In the genomic region with DNA sequence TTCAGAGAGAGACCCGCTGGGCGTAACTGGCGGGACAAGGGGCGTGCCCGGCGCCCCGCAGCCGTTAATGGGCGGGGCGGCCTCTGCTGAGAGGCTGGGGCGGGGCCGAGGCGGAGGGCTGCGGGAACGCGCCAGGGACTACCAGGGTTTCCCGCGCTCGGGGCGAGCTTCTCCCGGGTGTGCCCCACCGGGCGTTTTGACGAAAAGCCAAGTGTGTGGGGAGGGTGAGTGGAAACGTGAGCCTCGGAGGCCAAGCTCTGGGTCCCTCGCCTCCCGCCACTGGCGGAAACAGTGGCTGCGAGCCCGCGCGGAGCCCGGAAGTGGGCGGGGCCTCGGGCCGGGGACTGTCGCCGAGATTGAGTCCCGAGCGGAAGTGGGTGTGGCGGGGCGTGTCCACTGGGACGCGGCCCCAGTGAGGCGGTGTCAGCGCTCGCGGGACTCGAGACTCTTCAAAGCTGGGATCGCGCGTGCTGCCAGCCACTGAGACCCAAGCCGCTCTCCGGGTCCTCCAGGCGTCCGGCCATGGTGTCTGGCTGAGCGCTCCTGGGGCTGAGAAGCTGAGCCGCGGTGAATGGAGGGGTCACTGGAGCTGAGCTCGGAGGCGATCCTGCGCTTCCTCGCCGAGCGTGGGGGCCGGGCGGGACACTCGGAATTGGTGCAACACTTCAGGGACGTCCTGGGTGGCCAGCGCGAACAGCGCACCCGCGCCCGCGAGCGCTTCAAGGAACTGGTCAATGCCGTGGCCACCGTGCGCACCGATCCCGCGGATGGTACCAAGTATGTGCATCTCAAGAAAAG, we compare ENCODE assay signal across 8 mouse cellular contexts. TPM values are rescaled to one million over a fixed set of nuclear protein-coding genes. Genes with fewer than 3 reads are reported as not detected.
DNase-seq lines count a peak whose midpoint lies in the region; TF ChIP-seq lines count a peak whose summit lies in the region.

A gene (minus strand): TSS at position 375 of the 798 bp plus-strand sequence.
A gene (plus strand): TSS at position 481 of the 798 bp plus-strand sequence.

- no peak for TF ChIP-seq CTCF in left cerebral cortex, adult 2 months (IDR thresholded peaks at IDR 0.05)

- peaks cover 86% of the 10 kb centered on the region for H3K79me2 ChIP-seq in macrophage (ENCODE audit: inconsistent target)

- intact Hi-C loops in left cerebral cortex, adult 2 months (cut with DNase I) = loop anchor here (2.0 to 5.0 kb wide), 2 partner anchors 54 to 71 kb away; no protein-coding TSS in a partner anchor

- H3K4me3 ChIP-seq in left cerebral cortex, adult 2 months = peak within 1 kb of the TSS; percentile 97
- H3K4me3 ChIP-seq in macrophage (ENCODE audit: inconsistent target) = peak within 1 kb of the TSS; percentile 73

- peak; percentile 99 to 100 for DNase-seq in adrenal gland, adult (ENCODE audit: inconsistent age in 2 of 2, low spot score in 1 of 2)
- DNase-seq in embryo, embryonic 10 days (ENCODE audit: low spot score) = peak; percentile 96
- peak; percentile 99 for DNase-seq in gastrocnemius, postnatal 10 days
- peak; percentile 64 for DNase-seq in hindlimb bud, embryonic 11.5 days (ENCODE audit: extremely low spot score, low read depth, low spot score)
- DNase-seq in left cerebral cortex, adult 2 months (ENCODE audit: extremely low spot score in 1 of 2, low spot score in 2 of 2) = peak; percentile 96 to 97
- DNase-seq in retina, postnatal 7 days (ENCODE audit: low read depth, low spot score) = peak; percentile 95
- peak; percentile 95 to 99 for DNase-seq in urinary bladder, adult 18-20 months (ENCODE audit: low spot score in 2 of 2)

- peak within 1 kb of the TSS; percentile 97 for H3K27ac ChIP-seq in left cerebral cortex, adult 2 months
- peak within 1 kb of the TSS; percentile 47 for H3K27ac ChIP-seq in macrophage

- H3K36me3 ChIP-seq in macrophage (ENCODE audit: inconsistent target) = no peaks in the 10 kb centered on the region

- WGBS in macrophage (ENCODE audit: missing documents) = under 1% methylated on average over 82 of the region's 84 CpGs

RNA-seq across cellular contexts. Expression of the first gene that starts in this region (rescaled TPM):
- total RNA-seq in gastrocnemius, postnatal 10 days (2021) = 10 to 100 TPM; 26.8 to 30.4 TPM
- 1 to 10 TPM; 6.6 to 6.9 TPM for total RNA-seq in left cerebral cortex, adult 2 months (2021)
- 10 to 100 TPM in 19 of 26 experiments, 1 to 10 TPM in 7; 7.7 to 21.8 (median 14.4) TPM for total RNA-seq in macrophage (2018; cell fraction: chromatin; rRNA removed)
- total RNA-seq in macrophage (2018; cell fraction: cytosol; rRNA removed) = 10 to 100 TPM in 5 of 26 experiments, 1 to 10 TPM in 21; 6.5 to 11.9 (median 7.7) TPM
- total RNA-seq in macrophage (2018; cell fraction: nucleus; rRNA removed) = 10 to 100 TPM in 15 of 26 experiments, 1 to 10 TPM in 11; 6.0 to 20.0 (median 10.2) TPM
- polyA plus RNA-seq in macrophage (2018) = 5.6 to 10.3 TPM (median 8.2 TPM) in 3 replicates

RNA-seq across cellular contexts. Expression of the second gene that starts in this region (rescaled TPM):
- total RNA-seq in gastrocnemius, postnatal 10 days (2021) = 1 to 10 TPM; 2.6 to 2.9 TPM
- total RNA-seq in left cerebral cortex, adult 2 months (2021) = 1 to 10 TPM; 7.1 to 7.7 TPM
- 100 to 1,000 TPM in 6 of 26 experiments, 10 to 100 TPM in 20; 14.5 to 135 (median 64.2) TPM for total RNA-seq in macrophage (2018; cell fraction: chromatin; rRNA removed)
- 100 to 1,000 TPM in 6 of 26 experiments, 10 to 100 TPM in 20; 10.2 to 171 (median 41.6) TPM for total RNA-seq in macrophage (2018; cell fraction: cytosol; rRNA removed)
- total RNA-seq in macrophage (2018; cell fraction: nucleus; rRNA removed) = 100 to 1,000 TPM in 18 of 26 experiments, 10 to 100 TPM in 8; 19.9 to 213 (median 131) TPM
- polyA plus RNA-seq in macrophage (2018) = 4.8 to 13.0 TPM (median 11.4 TPM) in 3 replicates

Comparison
In these comparisons a context has a peak if more than half of its experiments do, and no peak if none do; other contexts are left out.
1. Peak in every context shown above with its lines: DNase-seq, H3K4me3 ChIP-seq and H3K27ac ChIP-seq.